Mouse (Mus musculus) liver, embryonic 14.5 days (tissue): ENCODE measurements at regions not wholly inside any gene's neighbourhood (a gene's known extent, or its start where the extent isn't known, plus 50 kb on each side); places are given as distances from the start of the nearest gene placed in this dataset.
A peak's percentile ranks its signal among the peaks of the same experiment; 100 is the strongest.

ENCODE experiments used
- ATAC-seq: fragments of 200-750 bp; cut with Nextera tagmentation; 2 replicates; pipeline ENCODE4 v1.8.0; 2017; ENCODE audit warnings: moderate number of reproducible peaks, mild to moderate bottlenecking, moderate library complexity; ENCODE audit not compliant: insufficient read depth
- DNase-seq, 3 experiments: peaks; one replicate each; pipeline ENCODE4 v3.0.0-alpha.2; 2012 to 2013; ENCODE audit warnings: low read depth in 3 of 3, low spot score in 3 of 3
- H3K27ac ChIP-seq: fragments of 300-500 bp; sonication (generic); 2 replicates; pipeline ENCODE4 v1.5.1; 2014; ENCODE audit warnings: moderate library complexity, mild to moderate bottlenecking, control low read depth, inconsistent platforms
- H3K27me3 ChIP-seq: fragments of 300-500 bp; sonication (generic); 2 replicates; pipeline ENCODE4 v1.6.1; 2014; ENCODE audit warnings: mild to moderate bottlenecking, low read length, moderate library complexity; ENCODE audit not compliant: control insufficient read depth, insufficient read depth
- H3K36me3 ChIP-seq: fragments of 300-500 bp; sonication (generic); replicated peaks from 2 replicates; pipeline ENCODE4 v1.6.1; 2014; ENCODE audit warnings: low read depth; ENCODE audit not compliant: control insufficient read depth, insufficient read depth
- H3K4me1 ChIP-seq, 2 experiments: fragments of 200-500 bp in 1 of 2; fragments of 300-500 bp in 1 of 2; sonication (generic) in 1 of 2; replicated peaks; 2 replicates each; pipeline ENCODE4 v1.6.1; 2012 to 2014; ENCODE audit warnings: antibody characterized with exemption in 1 of 2, inconsistent platforms in 1 of 2, low read length in 1 of 2; ENCODE audit not compliant: control insufficient read depth in 2 of 2, insufficient read depth in 2 of 2
- H3K4me2 ChIP-seq: fragments of 300-500 bp; sonication (generic); 2 replicates; pipeline ENCODE4 v1.6.1; 2014; ENCODE audit warnings: low read depth, mild to moderate bottlenecking, control low read depth, moderate library complexity
- H3K4me3 ChIP-seq, 2 experiments: fragments of 200-500 bp in 1 of 2; fragments of 300-500 bp in 1 of 2; sonication (generic) in 1 of 2; 2 replicates each; pipeline ENCODE4 v1.5.1; 2012 to 2014; ENCODE audit warnings: low read depth in 2 of 2, low read length in 2 of 2, mild to moderate bottlenecking in 2 of 2, control low read depth in 1 of 2, inconsistent platforms in 1 of 2, moderate library complexity in 1 of 2; ENCODE audit not compliant: insufficient read depth in 1 of 2
- H3K9ac ChIP-seq: fragments of 300-500 bp; sonication (generic); replicated peaks from 2 replicates; pipeline ENCODE4 v1.6.1; 2014; ENCODE audit warnings: mild to moderate bottlenecking, control low read depth, moderate library complexity
- H3K9me3 ChIP-seq: fragments of 300-500 bp; sonication (generic); 2 replicates; pipeline ENCODE4 v1.6.1; 2016; ENCODE audit warnings: low read length, mixed read lengths; ENCODE audit not compliant: control insufficient read depth
- CTCF ChIP-seq: IDR thresholded peaks from 2 replicates; pipeline ENCODE4 v1.5.1; 2016; ENCODE audit warnings: antibody characterized with exemption, low read depth, control low read depth
- EP300 ChIP-seq: IDR thresholded peaks from 2 replicates; pipeline ENCODE4 v1.6.1; 2016; ENCODE audit warnings: antibody characterized with exemption, low read depth
- WGBS: fragments of 180-500 bp; shearing (Covaris S2); extraction: QIAGEN DNeasy Blood & Tissue Kit; methylation state at CpG from one replicate; pipeline ENCODE4 v1.1.7; 2014; ENCODE audit not compliant: insufficient replicate concordance; 5-methylcytosine and 5-hydroxymethylcytosine counted together

DNA sequence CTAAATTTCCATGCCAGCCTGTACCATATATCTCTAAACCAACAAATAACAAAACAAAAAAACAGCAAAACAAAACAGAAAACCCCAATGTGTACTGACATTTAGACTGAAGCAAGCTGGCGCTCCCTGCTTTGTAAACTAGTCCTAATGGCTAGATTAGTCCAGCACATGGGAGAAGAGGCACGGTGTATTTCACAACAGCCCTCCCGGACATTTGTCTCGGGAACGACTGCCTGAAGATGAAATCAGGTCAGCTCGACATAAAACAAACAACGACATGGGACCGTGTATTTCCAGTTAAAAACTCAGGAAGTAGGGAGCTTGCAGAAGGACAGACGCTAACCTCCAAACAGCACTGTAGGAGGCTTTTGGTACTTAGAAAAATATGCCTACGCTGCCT lies 555.9 kb upstream of the Adgrl2 start:
- DNase-seq (no peak), ATAC-seq (no peak)
- 56% methylated on average over 10 of the region's 10 CpGs for WGBS
- no peaks in the 10 kb centered on the region for H3K4me1 ChIP-seq
- no peaks in the 10 kb centered on the region for H3K36me3 ChIP-seq
- H3K27me3 ChIP-seq = no peaks in the 10 kb centered on the region
- H3K9me3 ChIP-seq = no peaks in the 10 kb centered on the region
- H3K9ac ChIP-seq = no peak overlapping the region
- H3K4me2 ChIP-seq = no peak overlapping the region
- H3K4me3 ChIP-seq = no peak overlapping the region
- no peak for TF ChIP-seq CTCF
- TF ChIP-seq EP300 = no peak
- no peak overlapping the region for H3K27ac ChIP-seq

DNA sequence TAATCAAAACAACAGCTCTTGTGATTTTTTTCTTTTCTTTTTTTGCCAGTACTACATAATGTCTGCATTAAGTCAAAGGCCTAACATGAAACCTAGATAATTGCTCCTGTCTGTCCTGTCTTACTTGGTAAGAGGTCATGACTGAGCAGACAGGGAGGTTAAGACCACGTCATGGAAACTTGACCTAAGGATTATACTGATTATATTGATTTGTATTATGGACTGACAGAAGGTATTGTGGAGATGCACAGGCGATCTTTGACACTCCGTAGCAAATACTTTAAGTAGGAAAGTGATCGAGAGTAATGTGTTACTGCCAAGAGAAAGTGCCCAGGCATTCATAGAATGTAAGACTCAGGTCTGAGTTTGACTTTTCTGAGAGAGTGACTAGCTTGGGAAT lies 543.8 kb upstream of the Adgrl2 start:
- ATAC-seq (no peak), DNase-seq (no peak)
- no peak overlapping the region for H3K27ac ChIP-seq
- no peak for TF ChIP-seq CTCF
- TF ChIP-seq EP300 = no peak
- no peaks in the 10 kb centered on the region for H3K27me3 ChIP-seq
- H3K9me3 ChIP-seq = no peaks in the 10 kb centered on the region
- H3K36me3 ChIP-seq = no peaks in the 10 kb centered on the region
- whole genome bisulfite sequencing = 51% methylated on average over 4 of the region's 4 CpGs
- H3K4me2 ChIP-seq = no peak overlapping the region
- no peak overlapping the region for H3K9ac ChIP-seq
- H3K4me1 ChIP-seq = no peaks in the 10 kb centered on the region
- H3K4me3 ChIP-seq = no peak overlapping the region

DNA sequence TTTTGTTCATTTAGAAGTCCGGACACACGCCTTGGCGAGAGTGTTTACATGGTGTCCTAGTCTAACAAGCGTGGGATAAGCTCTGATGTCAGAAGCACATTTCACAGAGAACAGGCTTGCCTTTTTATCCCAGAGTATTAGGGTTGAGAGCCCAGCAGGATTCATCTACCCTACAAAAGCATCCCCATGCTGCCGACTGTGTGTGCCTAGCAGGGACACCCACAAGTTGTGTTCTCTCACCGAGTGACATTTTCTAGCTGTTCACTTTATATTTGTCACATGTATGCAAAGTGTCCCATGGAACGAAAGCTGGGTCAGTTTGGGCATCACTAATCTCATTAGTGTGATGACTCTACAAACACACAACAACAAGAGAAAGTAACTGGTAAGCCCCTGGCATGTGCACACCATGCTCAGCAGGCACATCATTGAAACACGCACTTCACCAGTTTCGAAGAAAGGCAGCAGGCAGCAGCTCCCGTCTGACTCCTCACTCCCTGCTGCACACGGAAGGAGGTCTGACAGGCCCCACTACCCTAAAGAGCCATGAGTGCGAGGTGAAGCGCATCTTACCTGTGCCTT lies 539.8 kb upstream of the Adgrl2 start:
- Histone ChIP-seq H3K27me3 (no peaks in the 10 kb centered on the region), H3K36me3 (no peaks in the 10 kb centered on the region), H3K4me2 (no peak overlapping the region), H3K4me1 (no peaks in the 10 kb centered on the region), H3K9me3 (no peaks in the 10 kb centered on the region), H3K9ac (no peak overlapping the region), H3K4me3 (no peak overlapping the region), H3K27ac (no peak overlapping the region)
- DNase-seq (no peak), ATAC-seq (no peak)
- TF ChIP-seq EP300 = no peak
- no peak for TF ChIP-seq CTCF
- WGBS = 72% methylated on average over 13 of the region's 13 CpGs

DNA sequence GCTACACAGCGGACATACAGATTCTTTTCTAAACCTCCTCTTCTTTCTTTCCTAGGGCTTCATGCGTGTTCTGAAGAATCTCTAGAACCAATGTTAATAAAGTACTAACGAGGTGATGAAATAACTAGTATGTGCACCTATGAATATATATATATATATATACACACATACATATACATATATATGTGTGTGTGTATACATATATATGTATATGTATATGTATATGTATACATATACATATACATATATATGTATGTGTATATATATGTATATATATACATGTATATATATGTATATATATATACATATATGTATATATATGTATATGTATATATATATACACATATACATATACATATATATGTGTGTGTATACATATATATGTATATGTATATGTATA lies 536.2 kb upstream of the Adgrl2 start:
- ATAC-seq (no peak), DNase-seq (no peak)
- TF ChIP-seq EP300 = no peak
- TF ChIP-seq CTCF = no peak
- Histone ChIP-seq H3K4me1 (no peaks in the 10 kb centered on the region), H3K27me3 (no peaks in the 10 kb centered on the region), H3K9ac (no peak overlapping the region), H3K4me3 (no peak overlapping the region), H3K27ac (no peak overlapping the region), H3K4me2 (no peak overlapping the region), H3K9me3 (no peaks in the 10 kb centered on the region), H3K36me3 (no peaks in the 10 kb centered on the region)
- WGBS = 77% methylated on average over 3 of the region's 3 CpGs

DNA sequence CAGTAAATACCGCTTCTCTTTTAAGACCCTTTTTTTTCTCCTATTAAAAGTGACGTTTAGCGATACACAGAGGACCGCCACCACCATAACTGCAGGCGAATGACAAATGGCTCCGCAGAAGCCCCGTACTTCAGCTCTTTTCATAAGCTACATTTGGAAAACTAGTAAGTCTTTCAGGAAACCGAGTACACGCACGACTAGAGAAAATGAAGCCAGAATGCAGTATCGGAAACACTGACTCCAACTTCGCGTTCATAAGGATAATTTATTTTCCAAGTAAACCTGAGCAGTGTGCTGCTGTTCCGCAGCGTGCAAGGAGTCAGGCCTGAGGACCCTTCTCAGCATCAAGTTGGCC lies 529.2 kb upstream of the Adgrl2 start:
- Histone ChIP-seq H3K36me3 (no peaks in the 10 kb centered on the region), H3K27me3 (peaks cover 6% of the 10 kb centered on the region), H3K27ac (no peak overlapping the region), H3K4me1 (no peaks in the 10 kb centered on the region), H3K9me3 (no peaks in the 10 kb centered on the region), H3K4me2 (peak overlapping the region; percentile 24; the same call in 1 of the 2 replicates), H3K9ac (no peak overlapping the region), H3K4me3 (no peak overlapping the region)
- DNase-seq = no peak
- no peak for ATAC-seq
- TF ChIP-seq CTCF (no peak), EP300 (no peak)
- 35% methylated on average over 15 of the region's 15 CpGs for WGBS
